Mouse (Mus musculus) embryonic facial prominence, embryonic 14.5 days (tissue): ENCODE data around the gene Ggt6. TPM values are rescaled to one million over a fixed set of nuclear protein-coding genes. Genes with fewer than 3 reads are reported as not detected.
"Not testable (repeated sequence)": the region's sequence is repeated elsewhere in the genome, so short reads cannot be mapped to it uniquely, and the experiment has no call there.

ENCODE experiments used
- ATAC-seq: fragments of 200-750 bp; cut with Nextera tagmentation; 2 replicates; pipeline ENCODE4 v1.8.0; 2017; ENCODE audit warnings: low read depth, moderate number of reproducible peaks, moderate TSS enrichment
- DNase-seq: peaks from one replicate; pipeline ENCODE4 v3.0.0-alpha.2; 2015; ENCODE audit warnings: low spot score
- H3K27ac ChIP-seq: fragments of 300-500 bp; sonication (generic); replicated peaks from 2 replicates; pipeline ENCODE4 v1.5.1; 2014; ENCODE audit warnings: low read depth, mild to moderate bottlenecking, low read length, moderate library complexity
- H3K27me3 ChIP-seq: fragments of 300-500 bp; sonication (generic); replicated peaks from 2 replicates; pipeline ENCODE4 v1.6.1; 2014; ENCODE audit warnings: low read length; ENCODE audit not compliant: control insufficient read depth, insufficient read depth
- H3K36me3 ChIP-seq: fragments of 300-500 bp; sonication (generic); 2 replicates; pipeline ENCODE4 v1.6.1; 2014; ENCODE audit warnings: low read length, mixed read lengths; ENCODE audit not compliant: control insufficient read depth, insufficient read depth
- H3K4me1 ChIP-seq: fragments of 300-500 bp; sonication (generic); 2 replicates; pipeline ENCODE4 v1.6.1; 2014; ENCODE audit warnings: antibody characterized with exemption, low read length; ENCODE audit not compliant: control insufficient read depth, insufficient read depth
- H3K4me2 ChIP-seq: fragments of 300-500 bp; sonication (generic); 2 replicates; pipeline ENCODE4 v1.6.1; 2014; ENCODE audit warnings: low read depth, mild to moderate bottlenecking, low read length, moderate library complexity, mixed read lengths
- H3K4me3 ChIP-seq: fragments of 300-500 bp; sonication (generic); 2 replicates; pipeline ENCODE4 v1.5.1; 2014; ENCODE audit warnings: low read depth, mild to moderate bottlenecking, low read length
- H3K9ac ChIP-seq: fragments of 300-500 bp; sonication (generic); 2 replicates; pipeline ENCODE4 v1.6.1; 2014; ENCODE audit warnings: low read depth, mild to moderate bottlenecking, low read length, moderate library complexity, mixed read lengths
- H3K9me3 ChIP-seq: fragments of 300-500 bp; sonication (generic); 2 replicates; pipeline ENCODE4 v1.6.1; 2016; ENCODE audit warnings: low read length; ENCODE audit not compliant: control insufficient read depth
- WGBS: fragments of 180-500 bp; shearing (Covaris S2); extraction: QIAGEN DNeasy Blood & Tissue Kit; methylation state at CpG from one replicate; pipeline ENCODE4 v1.1.7; 2014; 5-methylcytosine and 5-hydroxymethylcytosine counted together
- polyA plus RNA-seq: library from polyadenylated mRNA; unstranded; fragments of >200 nt; fragmentation: Nextera tagmentation; extraction: Ambion mirVana; gene quantifications from 2 replicates; pipeline ENCODE4 v1.2.1, GENCODE M21; 2014

The Ggt6 gene
- polyA plus RNA-seq, 1 experiment from 2014 or later: 1.8 TPM

GRCm38 (mm10) chr11:72421518-72422278, 13.6 kb upstream of the Ggt6 start:
- Histone ChIP-seq H3K9ac (no peak overlapping the region), H3K4me1 (no peaks in the 10 kb centered on the region), H3K27me3 (no peaks in the 10 kb centered on the region), H3K9me3 (no peaks in the 10 kb centered on the region), H3K4me2 (no peak overlapping the region), H3K4me3 (no peak overlapping the region), H3K27ac (no peak overlapping the region), H3K36me3 (no peaks in the 10 kb centered on the region)
- WGBS: 86% methylated on average over 11 of the region's 11 CpGs
- DNase-seq (no peak), ATAC-seq (no peak)

GRCm38 (mm10) chr11:72423686-72424085, 11.6 kb upstream of the Ggt6 start:
- Histone ChIP-seq H3K9ac (no peak overlapping the region), H3K4me1 (no peaks in the 10 kb centered on the region), H3K9me3 (0 out of 2 replicates have a peak, but pooled peaks cover 4% of the 10 kb centered on the region), H3K4me2 (no peak overlapping the region), H3K27me3 (no peaks in the 10 kb centered on the region), H3K36me3 (no peaks in the 10 kb centered on the region), H3K27ac (no peak overlapping the region), H3K4me3 (no peak overlapping the region)
- no peak for DNase-seq
- ATAC-seq: no peak
- 83% methylated on average over 4 of the region's 4 CpGs for WGBS

GRCm38 (mm10) chr11:72425201-72425600, 10.1 kb upstream of the Ggt6 start:
- DNase-seq (no peak), ATAC-seq (no peak)
- Histone ChIP-seq H3K9ac (no peak overlapping the region), H3K27ac (no peak overlapping the region), H3K4me2 (no peak overlapping the region), H3K4me1 (no peaks in the 10 kb centered on the region), H3K9me3 (0 out of 2 replicates have a peak, but pooled peaks cover 4% of the 10 kb centered on the region), H3K4me3 (no peak overlapping the region), H3K27me3 (no peaks in the 10 kb centered on the region), H3K36me3 (no peaks in the 10 kb centered on the region)

- no peak for DNase-seq
These were observed 8.4 kb upstream of the Ggt6 start for GRCm38 (mm10) chr11:72426884-72427283.

GRCm38 (mm10) chr11:72428694-72429093, 6.6 kb upstream of the Ggt6 start:
- H3K4me3 ChIP-seq: no peak overlapping the region
- WGBS: 3% methylated on average over 5 of the region's 5 CpGs
- no peaks in the 10 kb centered on the region for H3K36me3 ChIP-seq
- no peak overlapping the region for H3K27ac ChIP-seq
- ATAC-seq: peak; percentile 69; the same call in 1 of the 2 replicates
- 0 out of 2 replicates have a peak, but pooled peaks cover 4% of the 10 kb centered on the region for H3K9me3 ChIP-seq
- peak; percentile 85 for DNase-seq
- H3K4me1 ChIP-seq: no peaks in the 10 kb centered on the region
- no peak overlapping the region for H3K4me2 ChIP-seq
- no peaks in the 10 kb centered on the region for H3K27me3 ChIP-seq
- no peak overlapping the region for H3K9ac ChIP-seq

More at GRCm38 (mm10) chr11:72426884-72427283, 8.4 kb upstream of the Ggt6 start:
- Histone ChIP-seq H3K27me3 (no peaks in the 10 kb centered on the region), H3K4me2 (no peak overlapping the region), H3K4me3 (no peak overlapping the region), H3K27ac (no peak overlapping the region), H3K9me3 (0 out of 2 replicates have a peak, but pooled peaks cover 4% of the 10 kb centered on the region), H3K9ac (no peak overlapping the region), H3K36me3 (no peaks in the 10 kb centered on the region), H3K4me1 (no peaks in the 10 kb centered on the region)
- no peak for ATAC-seq

GRCm38 (mm10) chr11:72429288-72429690, 6.0 kb upstream of the Ggt6 start:
- ATAC-seq: peak; percentile 86

GRCm38 (mm10) chr11:72430311-72431068, 4.8 kb upstream of the Ggt6 start:
- H3K4me2 ChIP-seq, H3K9ac ChIP-seq, H3K27ac ChIP-seq, H3K9me3 ChIP-seq, H3K4me3 ChIP-seq, H3K27me3 ChIP-seq, H3K4me1 ChIP-seq, DNase-seq, H3K36me3 ChIP-seq, ATAC-seq: not testable (repeated sequence)
- WGBS: 57% methylated on average over 9 of the region's 9 CpGs

More at GRCm38 (mm10) chr11:72429288-72429690, 6.0 kb upstream of the Ggt6 start:
- 45% methylated on average over 7 of the region's 7 CpGs for WGBS
- no peak overlapping the region for H3K4me3 ChIP-seq
- no peaks in the 10 kb centered on the region for H3K36me3 ChIP-seq
- no peak overlapping the region for H3K9ac ChIP-seq
- H3K4me1 ChIP-seq: no peaks in the 10 kb centered on the region
- peak; percentile 83 for DNase-seq
- 0 out of 2 replicates have a peak overlapping the region, but pooled peaks have one; percentile 25 for H3K4me2 ChIP-seq
- no peaks in the 10 kb centered on the region for H3K27me3 ChIP-seq
- no peak overlapping the region for H3K27ac ChIP-seq
- H3K9me3 ChIP-seq: 0 out of 2 replicates have a peak, but pooled peaks cover 4% of the 10 kb centered on the region

GRCm38 (mm10) chr11:72435694-72436045, 344 bp downstream of the Ggt6 start:
- Histone ChIP-seq H3K9ac (no peak overlapping the region), H3K27ac (no peak overlapping the region), H3K4me1 (no peaks in the 10 kb centered on the region), H3K27me3 (no peaks in the 10 kb centered on the region), H3K4me3 (no peak overlapping the region), H3K4me2 (no peak overlapping the region), H3K36me3 (no peaks in the 10 kb centered on the region), H3K9me3 (no peaks in the 10 kb centered on the region)
- WGBS: 44% methylated on average over 2 of the region's 2 CpGs
- ATAC-seq (no peak), DNase-seq (no peak)
